Mouse (Mus musculus): ENCODE results near the gene Cabcoco1. TPM values are rescaled to one million over a fixed set of nuclear protein-coding genes. Genes with fewer than 3 reads are reported as not detected.

Cabcoco1 gene
- polyA plus RNA-seq, 1 experiment from 2014 or later: 35.3 TPM

DNA sequence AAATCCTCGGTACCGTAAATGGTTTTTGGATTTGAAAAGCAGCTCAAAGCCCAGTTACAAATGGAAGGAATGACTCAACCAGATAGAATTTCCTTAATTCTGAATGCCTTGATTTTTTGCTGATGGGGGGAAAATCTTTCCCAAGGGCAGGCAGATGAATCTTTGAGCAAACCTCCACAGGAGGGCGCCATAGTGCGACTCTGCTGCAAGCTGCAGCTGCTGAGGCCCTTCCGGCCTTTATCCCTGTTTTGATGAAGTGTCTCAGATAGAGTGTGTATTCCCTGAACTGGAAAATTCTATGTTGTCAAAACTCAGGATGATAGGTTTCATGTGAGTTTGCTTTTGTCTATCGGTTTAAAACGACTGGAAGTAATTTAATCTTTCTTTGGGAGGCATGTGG, 76.8 kb downstream of the Cabcoco1 start:
- no peak overlapping the region for H3K27ac ChIP-seq (replicated peaks in 1 of 2; ENCODE audit: control insufficient read depth in 1 of 2, insufficient read depth in 1 of 2, low read depth in 2 of 2, low read length in 2 of 2)
- ATAC-seq (ENCODE audit: insufficient number of reproducible peaks, insufficient read depth, low FRiP score, low read depth): no peak
- no peak overlapping the region for H3K9ac ChIP-seq (ENCODE audit: low read length)
- no peaks in the 10 kb centered on the region for H3K9me3 ChIP-seq (ENCODE audit: control insufficient read depth, low read length)
- no peaks in the 10 kb centered on the region for H3K27me3 ChIP-seq (ENCODE audit: control insufficient read depth, insufficient read depth, low read length)
- WGBS: 25% methylated on average over 7 of the region's 7 CpGs
- H3K4me1 ChIP-seq (ENCODE audit: control insufficient read depth in 2 of 2, insufficient read depth in 2 of 2, low read length in 2 of 2): no peaks in the 10 kb centered on the region
- no peak overlapping the region for H3K4me2 ChIP-seq (ENCODE audit: low read length)
- H3K36me3 ChIP-seq (ENCODE audit: control insufficient read depth, insufficient read depth, low read length): no peaks in the 10 kb centered on the region
- H3K4me3 ChIP-seq (ENCODE audit: control insufficient read depth in 1 of 2, insufficient read depth in 1 of 2, low read depth in 1 of 2, low read length in 2 of 2): no peak overlapping the region

DNA sequence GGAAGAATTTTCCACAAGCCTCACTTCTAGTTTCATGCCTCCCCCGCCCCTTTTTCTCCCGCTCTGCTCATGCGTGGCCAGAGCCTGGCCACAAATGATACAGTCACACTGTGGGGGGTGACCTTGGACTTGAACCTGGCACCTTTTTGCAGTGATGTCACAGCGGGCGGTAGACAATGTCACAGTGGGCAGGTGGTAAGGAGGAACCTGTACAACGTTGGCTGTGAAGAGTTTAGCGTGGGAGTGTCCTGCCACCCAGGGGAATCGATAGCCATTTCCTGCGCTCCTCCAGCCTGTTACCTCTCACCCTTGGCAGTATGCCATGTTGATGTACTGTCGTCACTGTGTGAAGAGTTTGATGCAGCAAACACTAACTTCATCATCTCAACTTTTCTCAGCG, 81.9 kb downstream of the Cabcoco1 start:
- WGBS: 64% methylated on average over 11 of the region's 11 CpGs
- H3K4me2 ChIP-seq (ENCODE audit: low read length): no peak overlapping the region
- no peak overlapping the region for H3K4me3 ChIP-seq (ENCODE audit: control insufficient read depth in 1 of 2, insufficient read depth in 1 of 2, low read depth in 1 of 2, low read length in 2 of 2)
- no peaks in the 10 kb centered on the region for H3K9me3 ChIP-seq (ENCODE audit: control insufficient read depth, low read length)
- H3K27ac ChIP-seq (replicated peaks in 1 of 2; ENCODE audit: control insufficient read depth in 1 of 2, insufficient read depth in 1 of 2, low read depth in 2 of 2, low read length in 2 of 2): no peak overlapping the region
- H3K27me3 ChIP-seq (ENCODE audit: control insufficient read depth, insufficient read depth, low read length): no peaks in the 10 kb centered on the region
- no peaks in the 10 kb centered on the region; a peak in 1 of 4 replicates for H3K4me1 ChIP-seq (ENCODE audit: control insufficient read depth in 2 of 2, insufficient read depth in 2 of 2, low read length in 2 of 2)
- H3K9ac ChIP-seq (ENCODE audit: low read length): no peak overlapping the region
- no peak for ATAC-seq (ENCODE audit: insufficient number of reproducible peaks, insufficient read depth, low FRiP score, low read depth)
- H3K36me3 ChIP-seq (ENCODE audit: control insufficient read depth, insufficient read depth, low read length): no peaks in the 10 kb centered on the region

DNA sequence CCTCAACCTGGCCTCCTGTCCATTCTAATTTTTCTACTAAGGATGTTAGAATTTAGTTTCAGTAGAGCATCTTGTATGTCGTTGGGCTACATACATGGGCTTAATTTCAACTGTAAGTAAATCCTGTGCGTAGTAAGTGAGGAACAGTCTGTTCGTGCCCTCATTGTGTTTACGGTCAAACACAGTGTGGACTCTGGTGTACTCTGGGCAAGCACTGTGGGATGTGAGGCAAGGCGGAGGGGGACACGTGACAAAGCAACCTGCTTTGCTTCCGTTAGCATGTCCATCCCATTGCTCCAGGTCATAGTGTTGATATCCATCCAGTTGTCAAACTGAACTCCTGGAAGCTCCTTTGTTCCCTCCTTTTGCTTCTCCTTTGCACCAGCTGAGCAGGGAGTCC, 84.7 kb downstream of the Cabcoco1 start:
- Histone ChIP-seq H3K36me3 (ENCODE audit: control insufficient read depth, insufficient read depth, low read length) (no peaks in the 10 kb centered on the region), H3K4me3 (ENCODE audit: control insufficient read depth in 1 of 2, insufficient read depth in 1 of 2, low read depth in 1 of 2, low read length in 2 of 2) (no peak overlapping the region), H3K9me3 (ENCODE audit: control insufficient read depth, low read length) (peaks cover 5% of the 10 kb centered on the region), H3K4me1 (ENCODE audit: control insufficient read depth in 2 of 2, insufficient read depth in 2 of 2, low read length in 2 of 2) (no peaks in the 10 kb centered on the region; a peak in 1 of 4 replicates), H3K27ac (replicated peaks in 1 of 2; ENCODE audit: control insufficient read depth in 1 of 2, insufficient read depth in 1 of 2, low read depth in 2 of 2, low read length in 2 of 2) (no peak overlapping the region), H3K9ac (ENCODE audit: low read length) (no peak overlapping the region), H3K4me2 (ENCODE audit: low read length) (no peak overlapping the region), H3K27me3 (ENCODE audit: control insufficient read depth, insufficient read depth, low read length) (no peaks in the 10 kb centered on the region)
- 86% methylated on average over 7 of the region's 7 CpGs for WGBS
- no peak for ATAC-seq (ENCODE audit: insufficient number of reproducible peaks, insufficient read depth, low FRiP score, low read depth)

DNA sequence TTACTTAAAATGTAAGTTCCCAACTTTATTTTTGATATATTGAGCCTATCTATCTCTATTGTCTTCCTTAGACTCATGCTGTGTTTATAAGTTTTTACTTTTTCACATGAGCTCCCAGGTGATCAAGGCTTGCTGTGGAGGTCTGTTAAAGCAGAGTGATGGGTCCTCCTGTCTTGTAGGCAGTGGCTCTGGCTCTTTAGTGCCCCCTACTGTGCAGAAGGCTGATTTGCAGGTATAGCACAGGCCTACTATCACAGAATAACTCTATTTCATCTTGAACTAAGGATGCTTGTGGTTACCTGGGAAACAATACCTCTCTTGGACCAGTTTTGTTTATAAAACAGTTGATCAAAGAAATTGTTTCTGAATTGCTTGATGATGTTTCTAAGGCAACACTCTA, 87.2 kb downstream of the Cabcoco1 start:
- Histone ChIP-seq H3K36me3 (ENCODE audit: control insufficient read depth, insufficient read depth, low read length) (no peaks in the 10 kb centered on the region), H3K9me3 (ENCODE audit: control insufficient read depth, low read length) (peaks cover 5% of the 10 kb centered on the region), H3K27ac (replicated peaks in 1 of 2; ENCODE audit: control insufficient read depth in 1 of 2, insufficient read depth in 1 of 2, low read depth in 2 of 2, low read length in 2 of 2) (no peak overlapping the region), H3K4me1 (ENCODE audit: control insufficient read depth in 2 of 2, insufficient read depth in 2 of 2, low read length in 2 of 2) (no peaks in the 10 kb centered on the region), H3K4me2 (ENCODE audit: low read length) (no peak overlapping the region), H3K9ac (ENCODE audit: low read length) (no peak overlapping the region), H3K27me3 (ENCODE audit: control insufficient read depth, insufficient read depth, low read length) (no peaks in the 10 kb centered on the region), H3K4me3 (ENCODE audit: control insufficient read depth in 1 of 2, insufficient read depth in 1 of 2, low read depth in 1 of 2, low read length in 2 of 2) (no peak overlapping the region)
- no peak for ATAC-seq (ENCODE audit: insufficient number of reproducible peaks, insufficient read depth, low FRiP score, low read depth)

DNA sequence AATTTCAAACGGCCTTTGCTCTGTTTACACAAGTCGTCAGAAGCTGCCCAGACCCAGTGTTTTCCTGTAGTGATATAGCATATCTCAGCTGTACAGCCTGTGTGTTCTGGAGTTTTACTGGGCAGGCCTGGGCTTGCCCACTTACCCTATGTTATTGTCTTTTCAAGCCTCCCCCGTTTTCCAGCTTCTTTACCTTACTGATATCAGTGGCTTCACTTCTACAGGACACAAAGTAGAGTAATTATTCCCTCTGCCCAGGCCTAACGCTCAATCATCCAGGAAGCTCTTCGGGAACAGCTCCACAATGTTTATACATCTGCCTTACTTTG, 94.9 kb downstream of the Cabcoco1 start:
- ATAC-seq (ENCODE audit: insufficient number of reproducible peaks, insufficient read depth, low FRiP score, low read depth): peak; percentile 91
- Histone ChIP-seq H3K9ac (ENCODE audit: low read length) (no peak overlapping the region), H3K27ac (replicated peaks in 1 of 2; ENCODE audit: control insufficient read depth in 1 of 2, insufficient read depth in 1 of 2, low read depth in 2 of 2, low read length in 2 of 2) (peak overlapping the region; percentile 77), H3K4me1 (ENCODE audit: control insufficient read depth in 2 of 2, insufficient read depth in 2 of 2, low read length in 2 of 2) (peaks cover 3 to 21% of the 10 kb centered on the region in 2 experiments), H3K9me3 (ENCODE audit: control insufficient read depth, low read length) (no peaks in the 10 kb centered on the region), H3K27me3 (ENCODE audit: control insufficient read depth, insufficient read depth, low read length) (no peaks in the 10 kb centered on the region), H3K4me2 (ENCODE audit: low read length) (no peak overlapping the region), H3K4me3 (ENCODE audit: control insufficient read depth in 1 of 2, insufficient read depth in 1 of 2, low read depth in 1 of 2, low read length in 2 of 2) (no peak overlapping the region), H3K36me3 (ENCODE audit: control insufficient read depth, insufficient read depth, low read length) (no peaks in the 10 kb centered on the region)
- WGBS: 35% methylated on average over 5 of the region's 5 CpGs

DNA sequence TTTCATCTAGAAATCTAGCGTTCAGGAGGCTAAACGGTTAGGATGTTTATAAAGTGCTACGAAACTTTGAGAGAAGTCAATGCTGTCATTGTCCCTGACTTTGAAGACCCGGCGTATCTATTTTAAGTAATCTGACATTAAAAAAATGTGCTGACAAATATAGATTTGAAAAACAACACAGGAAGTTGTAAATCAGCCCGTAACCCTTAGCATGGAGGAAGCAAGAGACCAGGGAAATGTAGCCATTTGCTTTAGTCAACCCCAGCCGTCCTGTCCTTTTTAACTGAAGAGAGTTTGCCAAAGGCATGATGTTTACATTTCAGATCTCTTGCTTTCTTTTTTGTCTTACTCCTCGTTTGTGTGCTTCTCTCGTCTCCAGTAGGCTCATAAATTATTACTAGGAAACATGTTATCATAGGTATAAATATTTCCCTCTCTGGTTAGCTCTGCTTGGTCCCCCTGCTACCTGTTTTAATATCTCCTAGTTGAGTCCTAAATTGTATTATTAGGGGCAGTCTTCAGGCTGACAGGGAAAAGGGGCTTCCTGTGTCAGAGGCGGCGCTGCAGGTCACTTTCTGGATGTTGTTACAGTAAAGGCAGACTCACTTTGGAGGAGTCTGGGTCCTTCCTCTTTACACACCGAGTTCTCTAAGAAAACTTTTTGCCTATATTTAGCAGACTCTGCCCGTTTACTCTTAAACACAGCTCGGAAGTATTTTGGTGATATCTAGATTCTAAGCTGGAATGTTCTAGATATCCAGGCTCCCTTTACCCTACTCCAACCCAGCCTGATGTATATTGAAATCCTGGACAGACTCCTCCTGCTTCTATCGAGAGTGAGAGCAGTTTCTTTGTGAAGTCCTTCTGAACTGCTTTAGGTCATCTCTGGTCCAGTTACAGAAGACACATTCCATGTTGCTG, 95.6 kb downstream of the Cabcoco1 start:
- H3K9ac ChIP-seq (ENCODE audit: low read length): no peak overlapping the region
- H3K4me1 ChIP-seq (ENCODE audit: control insufficient read depth in 2 of 2, insufficient read depth in 2 of 2, low read length in 2 of 2): peaks cover 3 to 21% of the 10 kb centered on the region in 2 experiments
- H3K27ac ChIP-seq (replicated peaks in 1 of 2; ENCODE audit: control insufficient read depth in 1 of 2, insufficient read depth in 1 of 2, low read depth in 2 of 2, low read length in 2 of 2): peak overlapping the region; percentile 77
- H3K9me3 ChIP-seq (ENCODE audit: control insufficient read depth, low read length): no peaks in the 10 kb centered on the region
- WGBS: 32% methylated on average over 15 of the region's 15 CpGs
- no peaks in the 10 kb centered on the region for H3K27me3 ChIP-seq (ENCODE audit: control insufficient read depth, insufficient read depth, low read length)
- H3K4me3 ChIP-seq (ENCODE audit: control insufficient read depth in 1 of 2, insufficient read depth in 1 of 2, low read depth in 1 of 2, low read length in 2 of 2): no peak overlapping the region
- ATAC-seq (ENCODE audit: insufficient number of reproducible peaks, insufficient read depth, low FRiP score, low read depth): no peak
- H3K4me2 ChIP-seq (ENCODE audit: low read length): peak overlapping the region; percentile 23; the same call in 1 of the 2 replicates
- H3K36me3 ChIP-seq (ENCODE audit: control insufficient read depth, insufficient read depth, low read length): no peaks in the 10 kb centered on the region

DNA sequence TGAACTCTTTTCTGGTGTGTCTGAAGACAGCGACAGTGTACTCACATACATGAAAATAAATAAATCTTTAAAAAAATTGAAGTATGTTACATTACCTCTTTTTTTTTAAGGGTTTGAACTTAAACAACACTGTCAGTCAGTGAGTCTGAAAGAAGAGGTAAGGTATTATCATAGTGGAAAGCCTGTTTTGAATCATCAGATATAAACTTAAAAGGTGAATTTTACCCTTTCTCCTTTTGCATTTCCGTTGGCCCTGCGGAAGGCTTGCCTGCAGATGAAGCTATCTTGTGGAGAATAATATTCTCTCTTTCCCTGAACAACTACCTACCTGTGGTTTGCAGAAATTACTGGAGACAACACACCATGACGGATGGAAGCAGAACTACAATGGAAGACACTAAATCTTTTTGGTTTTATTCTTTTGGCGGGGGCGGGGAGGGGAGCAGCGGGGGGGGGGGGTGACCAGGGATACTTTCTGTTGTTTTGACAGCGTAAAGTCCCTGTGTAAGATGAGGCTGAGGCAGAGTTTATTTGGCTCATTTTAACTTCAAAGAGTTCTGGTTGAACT, 96.4 kb downstream of the Cabcoco1 start:
- Histone ChIP-seq H3K4me1 (ENCODE audit: control insufficient read depth in 2 of 2, insufficient read depth in 2 of 2, low read length in 2 of 2) (peaks cover 3 to 21% of the 10 kb centered on the region in 2 experiments), H3K36me3 (ENCODE audit: control insufficient read depth, insufficient read depth, low read length) (no peaks in the 10 kb centered on the region), H3K27ac (replicated peaks in 1 of 2; ENCODE audit: control insufficient read depth in 1 of 2, insufficient read depth in 1 of 2, low read depth in 2 of 2, low read length in 2 of 2) (peak overlapping the region in 1 of 2 experiments; percentile 77; a peak in 2 of 4 replicates), H3K9ac (ENCODE audit: low read length) (no peak overlapping the region), H3K4me3 (ENCODE audit: control insufficient read depth in 1 of 2, insufficient read depth in 1 of 2, low read depth in 1 of 2, low read length in 2 of 2) (no peak overlapping the region), H3K27me3 (ENCODE audit: control insufficient read depth, insufficient read depth, low read length) (no peaks in the 10 kb centered on the region), H3K4me2 (ENCODE audit: low read length) (no peak overlapping the region), H3K9me3 (ENCODE audit: control insufficient read depth, low read length) (no peaks in the 10 kb centered on the region)
- WGBS: 67% methylated on average over 8 of the region's 8 CpGs
- ATAC-seq (ENCODE audit: insufficient number of reproducible peaks, insufficient read depth, low FRiP score, low read depth): no peak
